Mouse (Mus musculus) embryonic facial prominence, embryonic 14.5 days (tissue): ENCODE results near the gene Prdx5. TPM values are rescaled to one million over a fixed set of nuclear protein-coding genes. Genes with fewer than 3 reads are reported as not detected.

Source experiments
- ATAC-seq: fragments of 200-750 bp; cut with Nextera tagmentation; 2 replicates; pipeline ENCODE4 v1.8.0; 2017; ENCODE audit warnings: low read depth, moderate number of reproducible peaks, moderate TSS enrichment
- DNase-seq: peaks from one replicate; pipeline ENCODE4 v3.0.0-alpha.2; 2015; ENCODE audit warnings: low spot score
- H3K27ac ChIP-seq: fragments of 300-500 bp; sonication (generic); replicated peaks from 2 replicates; pipeline ENCODE4 v1.5.1; 2014; ENCODE audit warnings: low read depth, mild to moderate bottlenecking, low read length, moderate library complexity
- H3K27me3 ChIP-seq: fragments of 300-500 bp; sonication (generic); replicated peaks from 2 replicates; pipeline ENCODE4 v1.6.1; 2014; ENCODE audit warnings: low read length; ENCODE audit not compliant: control insufficient read depth, insufficient read depth
- H3K36me3 ChIP-seq: fragments of 300-500 bp; sonication (generic); 2 replicates; pipeline ENCODE4 v1.6.1; 2014; ENCODE audit warnings: low read length, mixed read lengths; ENCODE audit not compliant: control insufficient read depth, insufficient read depth
- H3K4me1 ChIP-seq: fragments of 300-500 bp; sonication (generic); 2 replicates; pipeline ENCODE4 v1.6.1; 2014; ENCODE audit warnings: antibody characterized with exemption, low read length; ENCODE audit not compliant: control insufficient read depth, insufficient read depth
- H3K4me2 ChIP-seq: fragments of 300-500 bp; sonication (generic); 2 replicates; pipeline ENCODE4 v1.6.1; 2014; ENCODE audit warnings: low read depth, mild to moderate bottlenecking, low read length, moderate library complexity, mixed read lengths
- H3K4me3 ChIP-seq: fragments of 300-500 bp; sonication (generic); 2 replicates; pipeline ENCODE4 v1.5.1; 2014; ENCODE audit warnings: low read depth, mild to moderate bottlenecking, low read length
- H3K9ac ChIP-seq: fragments of 300-500 bp; sonication (generic); 2 replicates; pipeline ENCODE4 v1.6.1; 2014; ENCODE audit warnings: low read depth, mild to moderate bottlenecking, low read length, moderate library complexity, mixed read lengths
- H3K9me3 ChIP-seq: fragments of 300-500 bp; sonication (generic); 2 replicates; pipeline ENCODE4 v1.6.1; 2016; ENCODE audit warnings: low read length; ENCODE audit not compliant: control insufficient read depth
- WGBS: fragments of 180-500 bp; shearing (Covaris S2); extraction: QIAGEN DNeasy Blood & Tissue Kit; methylation state at CpG from one replicate; pipeline ENCODE4 v1.1.7; 2014; 5-methylcytosine and 5-hydroxymethylcytosine counted together
- polyA plus RNA-seq: library from polyadenylated mRNA; unstranded; fragments of >200 nt; fragmentation: Nextera tagmentation; extraction: Ambion mirVana; gene quantifications from 2 replicates; pipeline ENCODE4 v1.2.1, GENCODE M21; 2014

The Prdx5 gene
- polyA plus RNA-seq, 1 experiment from 2014 or later, result 243 TPM

DNA sequence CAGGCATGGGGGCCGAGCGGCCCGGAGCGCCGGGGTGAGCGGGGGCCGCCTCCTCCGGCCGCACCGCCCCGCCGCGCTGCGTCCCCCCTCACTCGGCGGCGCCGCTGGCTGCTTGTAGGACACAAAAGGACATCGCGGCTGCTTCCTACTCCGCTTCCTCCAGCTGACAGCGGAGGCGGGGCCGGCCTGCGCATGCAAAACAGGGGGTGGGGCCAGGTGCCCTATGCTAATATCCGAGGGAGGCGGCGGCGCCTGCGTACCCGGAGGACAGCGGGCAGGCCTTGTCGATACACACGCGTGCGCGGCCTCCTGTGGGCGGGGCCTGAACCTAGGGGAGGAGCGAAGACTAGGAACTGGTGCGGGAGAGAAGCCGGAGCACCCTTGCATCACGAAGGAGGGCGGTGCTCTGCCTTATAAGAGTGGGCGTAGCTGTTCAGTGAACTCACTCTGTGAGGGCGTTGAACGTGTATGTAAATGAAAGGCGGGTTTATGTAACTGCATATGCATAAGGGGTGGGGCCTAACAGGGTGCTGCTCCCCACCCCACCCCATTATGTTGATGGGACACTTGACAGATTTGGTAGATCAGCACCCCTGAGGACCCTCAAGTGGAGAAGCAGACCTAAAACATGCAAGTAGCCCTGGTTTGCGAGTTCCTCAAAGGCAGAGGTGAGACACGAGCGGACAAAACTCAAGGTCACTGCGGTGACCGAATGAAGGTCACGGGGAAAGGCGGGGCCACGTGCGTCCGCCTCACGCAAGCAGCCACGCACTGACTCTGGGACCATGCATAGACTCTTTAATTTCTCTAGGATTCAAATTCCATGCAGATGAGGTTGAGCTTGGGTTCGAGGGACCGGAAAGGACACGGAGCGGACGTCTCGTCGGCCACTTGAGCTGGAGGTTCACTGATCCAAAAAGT lies 12.0 kb upstream of the Prdx5 start, which contains the start of gene Esrra:
Esrra (minus strand) TSS at position 167 of the 921 bp plus-strand sequence.
- under 1% methylated on average over 48 of the region's 66 CpGs for WGBS
- peak within 1 kb of the TSS; percentile 69 for H3K4me3 ChIP-seq

DNA sequence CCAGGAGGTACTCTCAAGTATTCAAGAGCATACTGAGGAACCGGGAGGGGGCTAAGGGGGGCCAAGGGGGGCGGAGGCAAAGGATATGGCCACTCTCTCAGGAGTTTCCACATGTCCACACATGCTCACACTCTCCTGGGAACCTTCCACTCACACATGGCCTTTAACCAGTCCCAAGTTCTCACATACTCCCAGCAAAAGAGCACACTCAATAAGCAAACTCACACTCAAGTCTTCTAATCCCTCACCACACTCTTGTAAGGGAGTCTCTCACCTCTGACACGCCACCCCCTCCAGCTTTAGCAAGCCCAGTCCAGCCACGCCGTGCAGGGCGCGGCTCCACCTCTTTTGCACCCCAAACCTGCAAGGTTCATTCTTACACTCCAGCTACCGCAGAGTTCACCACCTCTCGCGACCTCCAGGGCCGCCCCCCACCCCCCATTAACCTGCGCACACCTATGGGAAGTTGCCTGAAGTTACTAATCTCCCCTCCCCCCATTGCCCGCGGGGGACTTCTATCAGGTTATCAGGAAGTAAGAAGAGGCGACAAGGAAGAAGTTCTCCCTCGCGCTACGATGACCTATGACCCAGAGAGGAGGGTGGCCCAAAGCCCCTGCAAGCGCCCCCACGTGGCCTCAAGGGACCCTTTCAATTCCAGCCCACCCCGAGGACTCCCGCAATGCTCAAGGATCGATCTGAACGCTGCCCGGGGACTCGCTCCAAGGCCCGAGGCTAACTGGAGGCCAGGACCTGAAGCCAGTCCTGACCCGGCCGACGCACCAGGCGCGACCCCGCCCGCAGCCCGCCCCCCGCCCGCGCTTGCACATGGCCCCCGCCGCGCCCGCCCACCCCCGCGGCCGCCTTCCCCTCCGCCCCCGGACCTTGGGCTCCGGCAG lies 11.1 kb upstream of the Prdx5 start:
- 2% methylated on average over 39 of the region's 48 CpGs for WGBS
- ATAC-seq (no peak; the same call in 1 of the 2 replicates), DNase-seq (peak; percentile 45)

More for the DNA sequence above, 12.0 kb upstream of the Prdx5 start, which contains the start of gene Esrra:
- Histone ChIP-seq H3K36me3 (no peaks in the 10 kb centered on the region), H3K27me3 (peaks cover 42% of the 10 kb centered on the region), H3K4me1 (peaks cover 10% of the 10 kb centered on the region), H3K27ac (peak within 1 kb of the TSS; percentile 67; the same call in 1 of the 2 replicates), H3K9me3 (no peaks in the 10 kb centered on the region), H3K9ac (peak within 1 kb of the TSS; percentile 77), H3K4me2 (peak within 1 kb of the TSS; percentile 93)
- ATAC-seq (peak; percentile 96), DNase-seq (peak; percentile 100)

DNA sequence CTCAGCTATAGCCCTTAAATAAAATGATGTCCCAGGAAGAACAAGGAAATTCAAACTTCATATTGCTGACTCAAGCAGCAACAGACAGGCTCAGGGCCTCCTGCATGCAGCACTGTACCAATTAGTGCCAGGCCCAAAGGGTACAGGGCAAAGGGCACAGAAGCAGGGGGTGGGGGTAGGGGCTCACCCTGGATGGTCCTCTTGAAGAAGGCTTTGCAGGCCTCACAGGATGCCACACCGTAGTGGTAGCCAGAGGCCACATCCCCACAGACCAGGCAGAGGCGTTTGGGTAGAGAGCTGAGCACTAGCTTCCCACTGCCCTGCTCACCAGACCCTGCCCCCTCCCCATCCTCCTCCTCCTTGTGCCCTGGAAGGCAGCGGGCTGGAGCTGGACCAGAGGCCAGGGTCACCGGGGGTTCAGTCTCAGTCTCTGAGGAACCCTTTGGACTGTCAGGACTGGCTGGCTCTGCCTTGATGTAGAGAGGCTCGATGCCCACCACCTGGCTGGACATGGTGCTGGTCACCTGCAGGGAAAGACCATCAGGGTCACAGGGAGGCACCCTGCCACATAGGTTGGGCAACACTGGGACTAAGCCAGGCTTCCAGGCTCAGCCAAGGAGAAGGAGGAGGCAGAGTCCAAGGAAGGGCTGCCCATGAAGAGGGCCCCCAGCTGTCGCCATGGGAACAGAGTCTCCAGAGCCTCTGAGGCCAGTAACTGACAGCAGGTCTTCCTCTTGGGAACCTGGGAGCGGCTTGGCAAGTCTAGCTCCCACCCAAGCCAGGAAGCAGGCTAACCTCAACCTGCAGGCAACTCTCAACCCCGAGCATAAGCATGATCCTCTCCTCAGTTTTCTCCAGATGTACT lies 10.2 kb upstream of the Prdx5 start:
- Histone ChIP-seq H3K9ac (peak overlapping the region; percentile 77), H3K27me3 (peaks cover 24% of the 10 kb centered on the region), H3K4me2 (peak overlapping the region; percentile 93), H3K36me3 (no peaks in the 10 kb centered on the region), H3K27ac (no peak overlapping the region), H3K4me3 (peak overlapping the region; percentile 69), H3K9me3 (no peaks in the 10 kb centered on the region), H3K4me1 (peaks cover 10% of the 10 kb centered on the region)
- ATAC-seq, result no peak
- peak; percentile 63 for DNase-seq
- WGBS, result 49% methylated on average over 7 of the region's 8 CpGs

More for the DNA sequence above, 11.1 kb upstream of the Prdx5 start:
- H3K4me1 ChIP-seq, result peaks cover 10% of the 10 kb centered on the region
- H3K36me3 ChIP-seq, result no peaks in the 10 kb centered on the region
- no peaks in the 10 kb centered on the region for H3K9me3 ChIP-seq
- H3K27ac ChIP-seq, result peak overlapping the region; percentile 67; the same call in 1 of the 2 replicates
- H3K4me3 ChIP-seq, result peak overlapping the region; percentile 69
- H3K9ac ChIP-seq, result peak overlapping the region; percentile 77
- H3K4me2 ChIP-seq, result peak overlapping the region; percentile 93
- peaks cover 33% of the 10 kb centered on the region for H3K27me3 ChIP-seq

DNA sequence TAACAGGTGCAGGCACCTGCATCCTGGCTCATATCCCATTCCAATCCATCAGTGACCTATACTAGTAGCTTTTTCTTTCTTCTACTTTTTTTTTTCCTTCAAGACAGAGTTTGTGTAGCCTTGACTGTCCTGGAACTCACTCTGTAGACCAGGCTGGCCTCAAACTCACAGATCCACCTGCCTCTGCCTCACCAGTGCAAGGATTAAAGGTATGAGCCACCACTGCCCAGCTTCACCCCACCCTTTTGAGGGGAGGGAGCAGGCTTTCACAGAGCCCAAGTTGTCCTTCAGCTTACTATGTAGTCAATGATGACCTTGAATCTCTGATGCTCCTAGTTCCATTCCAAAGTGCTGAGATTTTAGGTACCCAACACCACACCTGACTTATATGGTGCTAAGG lies 9.5 kb upstream of the Prdx5 start:
- no peaks in the 10 kb centered on the region for H3K36me3 ChIP-seq
- H3K4me3 ChIP-seq, result no peak overlapping the region
- no peak overlapping the region for H3K9ac ChIP-seq
- H3K27ac ChIP-seq, result no peak overlapping the region
- ATAC-seq (no peak), DNase-seq (no peak)
- peaks cover 8% of the 10 kb centered on the region for H3K4me1 ChIP-seq
- no peak overlapping the region for H3K4me2 ChIP-seq
- H3K27me3 ChIP-seq, result peaks cover 18% of the 10 kb centered on the region
- H3K9me3 ChIP-seq, result no peaks in the 10 kb centered on the region

DNA sequence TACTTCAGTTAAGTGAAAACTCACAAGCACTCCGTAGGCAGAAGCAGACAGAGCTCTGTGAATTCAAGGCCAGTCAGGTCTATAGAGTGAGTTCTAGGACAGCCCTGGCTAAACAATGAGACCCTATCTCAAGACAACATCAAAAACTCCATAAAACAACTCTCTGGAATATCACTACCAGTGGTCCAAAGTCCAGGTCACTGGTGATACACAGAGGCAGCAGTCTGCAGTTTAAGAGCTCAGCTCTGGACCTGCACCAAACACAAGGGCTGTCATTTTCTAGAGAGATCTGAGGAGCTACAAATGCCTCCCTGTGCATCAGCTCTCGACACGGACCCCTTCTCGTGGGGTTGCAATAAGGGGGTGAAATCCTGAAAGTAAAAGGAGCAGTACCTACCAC lies 8.4 kb upstream of the Prdx5 start:
- H3K4me2 ChIP-seq, result no peak overlapping the region
- H3K9ac ChIP-seq, result no peak overlapping the region
- peaks cover 9% of the 10 kb centered on the region; the same call in 1 of the 2 replicates for H3K36me3 ChIP-seq
- no peak overlapping the region for H3K27ac ChIP-seq
- ATAC-seq (no peak), DNase-seq (no peak)
- peaks cover 8% of the 10 kb centered on the region for H3K4me1 ChIP-seq
- H3K27me3 ChIP-seq, result peaks cover 7% of the 10 kb centered on the region
- H3K4me3 ChIP-seq, result no peak overlapping the region
- WGBS, result 84% methylated on average over 4 of the region's 4 CpGs
- H3K9me3 ChIP-seq, result no peaks in the 10 kb centered on the region

DNA sequence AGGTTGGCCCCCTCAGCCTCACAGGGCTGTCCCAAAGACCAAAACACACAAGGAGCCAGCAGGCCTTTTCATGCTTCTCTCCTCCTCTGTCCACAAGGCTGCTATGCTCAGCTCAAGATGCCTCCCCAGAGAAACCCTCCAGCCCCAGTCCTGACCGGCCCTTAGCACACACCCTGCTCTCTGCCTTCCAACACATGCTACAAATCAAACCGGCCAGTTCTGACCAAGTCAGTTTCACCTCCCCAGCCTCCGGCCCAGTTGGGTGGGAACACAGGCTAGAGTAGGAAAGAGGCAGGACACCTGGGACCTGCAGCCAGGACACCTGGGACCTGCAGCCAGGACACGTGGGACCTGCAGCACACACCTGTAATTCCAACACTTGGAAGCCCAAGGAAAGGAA lies 6.6 kb upstream of the Prdx5 start:
- DNase-seq (no peak), ATAC-seq (no peak)
- Histone ChIP-seq H3K27me3 (no peaks in the 10 kb centered on the region), H3K9ac (no peak overlapping the region), H3K36me3 (peaks cover 28% of the 10 kb centered on the region), H3K4me3 (no peak overlapping the region), H3K4me2 (no peak overlapping the region), H3K4me1 (peaks cover 8% of the 10 kb centered on the region), H3K27ac (no peak overlapping the region), H3K9me3 (no peaks in the 10 kb centered on the region)
- WGBS, result 74% methylated on average over 4 of the region's 4 CpGs

DNA sequence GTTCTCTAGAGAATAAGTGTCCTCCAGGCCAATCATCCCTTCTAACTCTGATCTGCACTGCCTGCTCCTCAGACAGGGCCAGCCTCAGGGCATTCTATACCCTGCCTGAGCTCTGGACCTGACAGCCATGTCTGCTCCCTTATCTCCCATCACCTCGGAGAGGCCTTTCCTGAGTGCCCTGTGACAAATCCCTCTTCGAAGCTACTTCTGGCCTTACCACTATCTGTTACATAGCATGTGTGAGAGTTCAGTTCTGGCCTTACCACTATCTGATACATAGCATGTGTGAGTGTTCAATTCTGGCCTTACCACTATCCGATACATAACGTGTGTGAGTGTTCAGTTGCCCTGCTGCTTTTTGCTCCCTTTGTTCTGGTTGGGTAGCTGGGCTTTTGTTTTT lies 5.4 kb upstream of the Prdx5 start:
- DNase-seq, result no peak
- no peak overlapping the region for H3K9ac ChIP-seq

DNA sequence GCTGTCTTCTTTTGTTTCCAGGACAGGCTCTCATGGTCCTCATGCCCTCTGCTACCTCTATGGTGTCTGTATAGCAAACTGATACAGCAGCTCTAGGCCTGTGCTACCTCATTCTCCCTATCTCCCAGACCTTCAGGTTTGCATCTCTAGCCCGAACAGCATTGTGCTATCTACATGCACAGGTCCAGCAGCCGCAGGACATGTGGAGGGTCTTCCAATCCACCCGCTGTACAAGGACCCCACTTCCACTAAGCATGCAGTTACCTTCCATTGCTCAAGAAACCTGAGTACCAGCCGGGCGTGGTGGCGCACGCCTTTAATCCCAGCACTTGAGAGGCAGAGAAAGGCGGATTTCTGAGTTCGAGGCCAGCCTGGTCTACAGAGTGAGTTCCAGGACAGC lies 4.6 kb upstream of the Prdx5 start:
- no peak for ATAC-seq
- H3K27me3 ChIP-seq, result no peaks in the 10 kb centered on the region
- H3K9ac ChIP-seq, result no peak overlapping the region
- H3K36me3 ChIP-seq, result peaks cover 34% of the 10 kb centered on the region
- H3K4me2 ChIP-seq, result no peak overlapping the region
- no peak overlapping the region for H3K27ac ChIP-seq
- H3K4me1 ChIP-seq, result no peaks in the 10 kb centered on the region
- 84% methylated on average over 9 of the region's 9 CpGs for WGBS
- H3K9me3 ChIP-seq, result no peaks in the 10 kb centered on the region
- DNase-seq, result no peak
- H3K4me3 ChIP-seq, result no peak overlapping the region

More for the DNA sequence above, 5.4 kb upstream of the Prdx5 start:
- Histone ChIP-seq H3K4me3 (no peak overlapping the region), H3K27ac (no peak overlapping the region), H3K4me1 (peaks cover 2% of the 10 kb centered on the region), H3K4me2 (no peak overlapping the region), H3K36me3 (peaks cover 34% of the 10 kb centered on the region), H3K27me3 (no peaks in the 10 kb centered on the region), H3K9me3 (no peaks in the 10 kb centered on the region)
- no peak for ATAC-seq
- WGBS, result 83% methylated on average over 4 of the region's 4 CpGs
